Mouse (Mus musculus) skeletal muscle tissue, adult 2 months (tissue): ENCODE data around the gene Arid4a.
"Not testable (repeated sequence)": the region's sequence is repeated elsewhere in the genome, so short reads cannot be mapped to it uniquely, and the experiment has no call there.

Source experiments
- DNase-seq: peaks from one replicate; pipeline ENCODE4 v3.0.0-alpha.2; 2012; ENCODE audit warnings: low read depth, low spot score

Arid4a gene

DNA sequence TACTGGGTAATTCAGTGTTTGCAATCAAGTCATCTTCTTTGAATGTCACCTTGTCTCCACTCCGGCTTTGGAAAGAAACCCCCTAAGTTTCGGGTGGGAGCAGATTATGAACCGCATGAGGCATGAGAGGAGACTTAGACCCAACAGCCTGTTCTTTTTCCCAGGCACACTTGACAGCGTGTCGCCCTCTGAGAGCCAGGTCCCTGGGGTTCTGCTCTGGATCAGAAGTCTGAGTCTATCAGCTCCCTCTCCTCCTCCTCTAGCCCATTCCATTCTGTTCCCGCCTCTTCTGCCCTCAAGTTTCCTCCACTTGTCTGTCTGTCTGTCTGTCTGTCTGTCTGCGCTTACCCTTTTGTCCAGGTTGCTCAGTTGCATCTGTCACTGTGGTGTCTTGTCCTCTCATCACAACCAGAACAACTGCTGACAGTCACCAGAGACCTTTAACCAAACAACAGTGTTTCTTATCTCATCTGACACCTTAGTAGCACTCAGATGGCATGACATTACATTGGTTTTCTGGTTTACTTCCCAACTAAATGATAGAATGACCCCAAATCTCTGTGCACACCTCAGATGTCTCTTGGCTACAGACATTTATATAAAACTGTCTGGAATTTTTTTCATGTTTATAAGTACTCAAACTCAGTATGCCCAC, 36.7 kb downstream of the Arid4a start:
- no peak for DNase-seq

DNA sequence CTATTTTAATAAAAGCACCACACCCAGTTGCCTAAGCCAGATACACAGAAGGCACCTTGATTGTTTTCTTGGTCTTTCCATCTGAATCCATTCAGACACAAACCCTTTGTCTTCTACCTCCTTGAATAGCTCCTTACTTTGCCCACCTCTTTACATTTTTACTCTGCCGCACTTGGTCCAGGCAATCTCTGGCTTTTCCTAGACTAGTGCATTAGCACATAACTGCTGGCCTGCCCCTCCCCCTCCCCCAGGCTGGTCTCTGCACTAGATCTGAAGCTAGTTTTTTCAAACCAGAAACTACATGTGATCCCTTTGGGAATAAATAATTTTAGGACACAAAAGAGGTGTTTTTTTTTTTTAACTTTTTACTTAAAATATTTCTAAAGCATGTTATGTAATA, 37.2 kb downstream of the Arid4a start:
- no peak for DNase-seq

DNA sequence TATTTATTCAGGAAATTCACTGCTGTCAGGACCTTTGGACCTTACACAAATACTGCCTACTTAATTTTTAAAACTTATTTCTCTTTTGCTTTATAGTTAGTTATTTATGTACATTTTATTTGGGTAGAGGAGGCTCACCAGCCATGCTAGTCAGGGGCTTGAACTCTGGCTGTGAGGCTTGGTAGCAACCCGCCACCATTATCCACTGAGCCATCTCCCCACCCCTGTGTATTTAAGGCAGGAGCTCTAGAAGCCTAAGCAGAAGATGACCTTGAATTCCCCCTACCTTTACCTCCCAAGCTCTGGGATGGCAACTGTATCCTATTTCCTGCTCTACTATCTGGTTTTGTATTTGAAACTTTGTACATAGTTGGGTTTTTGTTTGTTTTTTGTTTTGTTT, 37.7 kb downstream of the Arid4a start:
- no peak for DNase-seq

DNA sequence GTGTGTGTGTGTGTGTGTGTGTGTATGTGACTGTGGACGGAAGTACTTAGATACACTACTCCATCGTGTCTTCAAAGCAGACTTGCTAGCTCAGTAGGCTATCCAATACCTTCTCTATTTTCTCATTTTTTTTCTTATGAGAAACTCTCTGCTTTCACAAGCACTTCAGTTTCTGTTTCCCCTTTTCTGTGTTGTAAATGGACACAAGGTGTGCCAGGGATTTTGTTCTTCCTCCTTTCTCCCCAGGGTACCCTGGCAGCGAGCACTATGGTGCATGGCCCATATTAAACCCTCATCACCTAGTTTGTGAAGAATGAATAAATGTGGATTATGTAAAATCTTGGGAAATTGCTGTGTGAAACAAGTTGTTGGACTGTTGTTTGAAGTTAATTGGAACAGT, 39.7 kb downstream of the Arid4a start:
- DNase-seq: no peak

DNA sequence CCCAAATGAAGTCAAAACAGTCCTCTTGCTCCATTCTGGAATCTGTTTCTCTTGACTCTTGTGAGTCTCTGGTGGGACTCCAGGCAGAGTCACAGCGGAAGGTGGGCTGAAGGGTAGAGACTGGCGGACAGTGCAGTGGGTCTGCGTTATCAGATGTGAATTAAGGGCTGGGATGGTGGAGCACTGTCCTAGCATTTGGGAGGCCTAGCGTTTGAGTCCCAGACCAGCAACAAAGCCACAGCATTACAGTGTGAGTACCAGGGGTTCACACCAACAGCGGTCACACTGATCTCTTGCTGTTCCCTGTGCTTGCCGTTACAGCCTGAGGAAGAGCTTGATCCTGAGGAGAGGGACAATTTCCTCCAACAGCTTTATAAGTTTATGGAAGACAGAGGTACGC, 44.0 kb downstream of the Arid4a start:
- DNase-seq: no peak

DNA sequence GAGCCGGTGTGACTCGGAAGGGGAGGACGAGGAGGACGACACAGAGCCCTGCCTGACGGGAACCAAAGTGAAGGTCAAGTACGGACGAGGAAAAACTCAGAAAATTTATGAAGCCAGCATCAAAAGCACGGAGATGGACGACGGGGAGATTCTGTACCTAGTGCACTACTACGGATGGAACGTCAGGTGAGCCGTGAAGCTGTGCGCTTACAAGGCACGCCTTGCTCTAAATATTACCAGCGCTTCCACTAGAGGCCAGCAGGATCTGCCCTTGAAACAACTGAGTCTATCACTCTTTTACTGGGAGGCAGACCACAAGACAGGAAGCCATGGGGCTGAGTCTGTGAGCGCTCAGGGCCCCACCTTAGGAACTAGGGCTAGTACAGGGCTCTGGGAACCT, 54.1 kb downstream of the Arid4a start:
- no peak for DNase-seq

DNA sequence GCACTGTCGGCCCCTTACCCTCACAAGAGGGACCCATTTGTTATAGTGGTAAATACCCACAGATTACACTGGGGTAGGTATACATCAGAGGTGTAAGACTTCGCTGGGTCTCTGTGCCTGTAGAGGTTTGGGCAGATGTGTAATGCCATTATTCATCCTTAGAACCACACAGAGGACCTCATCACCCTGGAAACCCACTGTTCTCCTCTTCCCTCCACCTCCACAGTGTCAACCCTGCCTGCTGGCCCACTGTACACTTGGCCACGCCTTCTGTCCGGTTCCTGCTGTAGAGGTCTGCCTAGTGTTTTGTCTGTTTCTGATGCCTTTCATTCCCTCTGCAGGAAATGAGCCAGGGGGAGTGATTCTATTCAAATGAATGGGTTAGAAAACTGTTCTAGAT, 56.3 kb downstream of the Arid4a start:
- DNase-seq: no peak

DNA sequence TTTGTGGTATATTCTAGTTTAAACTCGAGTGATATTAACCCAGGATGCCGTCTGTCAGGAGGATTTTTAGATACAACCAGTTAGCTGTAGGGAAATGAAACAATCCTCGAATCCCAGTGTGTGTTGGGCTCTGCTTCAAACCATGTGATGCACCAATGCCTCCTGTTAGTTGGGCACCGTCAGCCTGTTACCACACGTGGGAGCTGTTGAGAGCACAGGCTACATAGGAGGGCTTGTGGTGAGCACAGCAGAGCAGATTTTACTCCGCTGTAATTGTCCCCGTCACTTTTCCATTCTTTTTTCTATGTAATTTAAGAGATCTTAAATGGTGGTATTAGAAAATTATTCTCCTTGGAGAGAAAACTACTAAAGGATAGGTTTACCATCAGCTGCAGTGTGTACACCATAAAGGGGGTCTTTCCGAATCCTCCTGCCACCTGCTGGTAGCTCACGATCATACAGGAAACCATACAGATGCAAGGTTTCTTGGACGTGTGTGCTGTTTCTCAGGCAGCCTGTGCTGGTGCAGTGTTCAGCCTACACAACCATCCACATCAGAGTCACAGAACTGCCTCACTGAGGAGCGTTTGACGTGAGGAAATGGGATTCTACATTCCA, 57.4 kb downstream of the Arid4a start:
- no peak for DNase-seq

DNA sequence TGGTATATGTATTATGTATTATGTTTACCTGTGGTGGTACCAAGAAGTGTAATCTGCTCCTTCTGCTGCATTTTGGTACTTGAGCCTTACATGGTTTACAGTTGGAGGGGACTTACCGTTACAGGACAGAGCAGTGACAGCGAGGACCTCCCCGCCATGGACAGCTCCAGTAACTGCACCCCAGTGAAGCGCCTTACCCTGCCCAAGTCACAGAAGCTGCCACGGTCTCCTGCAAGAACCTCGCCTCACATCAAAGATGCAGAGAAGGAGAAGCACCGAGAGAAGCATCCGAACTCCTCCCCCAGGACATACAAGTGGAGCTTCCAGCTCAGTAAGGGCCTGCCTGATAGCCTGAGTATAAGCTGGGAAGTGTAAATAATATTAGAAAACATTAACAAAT, 70.5 kb downstream of the Arid4a start:
- no peak for DNase-seq

DNA sequence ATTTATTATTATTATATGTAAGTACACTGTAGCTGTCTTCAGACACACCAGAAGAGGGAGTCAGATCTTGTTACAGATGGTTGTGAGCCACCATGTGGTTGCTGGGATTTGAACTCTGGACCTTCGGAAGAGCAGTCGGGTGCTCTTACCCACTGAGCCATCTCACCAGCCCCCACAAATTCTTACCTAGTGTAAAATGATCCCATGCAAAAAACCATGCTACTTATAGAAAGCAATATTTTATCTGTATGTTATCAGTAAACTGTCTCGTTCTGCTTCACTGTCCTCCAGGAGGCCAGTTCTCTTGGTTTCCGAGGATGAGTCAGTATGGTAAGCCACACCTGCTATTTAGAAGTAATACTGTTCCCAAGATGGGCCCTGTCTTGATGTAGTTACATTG, 88.5 kb downstream of the Arid4a start:
- DNase-seq: not testable (repeated sequence)

DNA sequence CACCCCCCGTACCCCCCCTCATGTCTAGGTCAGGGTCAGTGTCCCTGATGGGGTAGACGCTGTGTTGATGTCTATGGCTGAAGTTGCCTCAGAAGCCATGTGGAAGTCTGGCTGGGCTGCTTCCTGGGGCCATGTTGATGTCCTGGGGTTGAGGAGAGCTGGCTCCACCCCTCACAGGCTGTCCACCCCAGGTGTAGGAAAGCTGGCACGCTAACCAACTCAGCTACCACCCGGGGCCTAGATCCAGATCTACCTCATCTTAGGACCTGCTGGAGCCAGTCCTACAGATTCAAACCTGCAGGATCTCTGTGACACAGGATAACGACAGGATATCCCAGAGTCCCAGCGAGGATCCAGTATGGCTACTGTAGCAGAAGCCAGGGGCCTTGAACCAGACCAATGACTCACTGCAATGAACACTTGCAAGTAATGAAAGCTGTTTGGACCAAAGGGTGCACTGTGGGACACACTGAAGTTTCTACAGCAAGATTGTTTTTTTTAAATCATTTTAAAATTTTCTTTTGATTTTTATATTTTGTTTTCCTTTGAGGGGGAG, 91.5 kb downstream of the Arid4a start:
- no peak for DNase-seq

DNA sequence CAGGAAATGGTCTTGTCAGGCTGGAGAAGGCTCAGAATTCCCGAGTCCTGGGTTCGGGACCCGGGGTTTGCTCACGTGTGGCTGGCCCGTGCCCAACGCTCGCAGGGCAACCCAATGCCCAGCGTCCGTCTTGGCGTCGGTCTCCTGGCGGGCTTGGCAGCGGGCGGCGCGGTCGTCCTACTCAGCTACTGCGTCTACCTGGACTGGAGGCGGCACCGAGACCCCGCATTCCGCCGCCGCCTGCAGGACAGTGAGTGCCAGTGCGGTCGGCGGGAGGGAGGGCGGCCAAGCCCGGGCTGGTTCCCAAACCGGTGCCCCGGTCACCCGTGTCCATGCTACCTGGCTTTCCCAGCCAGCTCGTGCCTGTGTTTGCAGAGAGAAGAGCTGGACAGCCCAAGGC, 95.5 kb downstream of the Arid4a start, which contains the start of gene Tomm20l:
TSS of gene Tomm20l (plus strand) at position 98 of the 400 bp plus-strand sequence.
- no peak for DNase-seq

DNA sequence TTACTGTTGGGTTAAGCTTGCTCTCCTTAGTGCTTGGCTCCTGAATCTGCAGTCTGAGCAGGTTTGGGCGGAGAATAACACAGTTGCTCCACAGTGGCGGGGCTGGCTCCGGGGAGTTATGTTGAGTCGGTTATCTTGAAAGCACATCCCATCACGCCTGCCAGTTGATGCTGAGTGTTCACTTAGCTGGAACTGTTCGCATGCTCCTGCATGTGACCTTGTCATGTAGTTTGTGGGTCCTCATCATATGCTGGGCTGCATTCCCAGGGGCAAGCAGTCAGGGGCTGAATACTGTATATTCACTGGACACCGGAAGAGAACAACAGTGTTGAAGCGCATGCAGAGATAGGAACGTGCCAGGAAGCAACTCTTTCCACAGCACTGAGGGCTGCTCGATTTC, 97.3 kb downstream of the Arid4a start:
- no peak for DNase-seq

DNA sequence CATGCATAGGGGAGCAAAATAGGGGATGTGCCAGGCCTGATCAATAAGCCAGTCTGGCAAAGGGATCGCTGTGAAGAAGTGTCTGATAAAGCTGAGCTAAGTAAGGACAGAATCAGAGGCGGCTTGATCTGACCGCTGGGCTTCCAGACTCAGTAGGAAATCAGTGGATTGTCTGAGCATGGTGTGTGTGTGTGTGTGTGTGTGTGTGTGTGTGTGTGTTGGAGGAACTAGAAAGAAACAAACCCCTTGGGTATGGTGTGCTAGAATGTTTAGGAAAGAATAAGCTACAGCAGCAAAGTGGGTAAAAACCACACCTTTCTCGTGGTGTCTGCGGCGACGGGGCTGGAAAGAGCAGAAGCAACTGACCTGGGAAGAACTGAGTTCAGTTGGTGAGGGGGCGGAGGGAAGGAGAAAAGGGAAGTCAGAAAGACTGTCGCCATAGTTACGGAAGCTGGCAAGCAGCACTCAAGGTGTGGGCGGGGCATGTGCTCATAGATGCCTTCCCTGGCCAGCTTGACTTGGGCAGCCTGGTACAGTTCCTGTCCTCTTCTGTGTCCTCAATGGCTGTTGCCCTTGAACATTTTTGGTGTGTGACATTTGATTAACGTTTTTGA, 98.0 kb downstream of the Arid4a start:
- DNase-seq: peak; percentile 32

DNA sequence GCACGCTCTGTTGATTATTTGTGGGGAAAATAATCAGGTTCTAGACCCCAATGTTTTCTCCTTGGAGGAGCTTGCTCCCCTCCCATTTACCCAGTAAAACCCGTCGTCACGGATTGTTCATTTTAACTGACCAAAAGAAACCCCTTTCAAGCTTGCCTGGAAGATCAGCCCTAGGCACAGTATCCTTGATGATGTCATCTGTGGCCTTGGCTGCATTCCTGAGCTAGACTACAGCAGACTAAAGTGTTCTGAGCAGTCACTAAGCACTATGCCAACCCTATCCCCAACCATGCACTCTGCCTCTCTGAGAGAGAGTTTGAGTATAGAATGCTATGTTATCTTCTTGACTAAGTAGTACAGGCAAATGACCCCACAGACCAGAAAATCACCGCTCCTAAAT, 100.6 kb downstream of the Arid4a start:
- no peak for DNase-seq

DNA sequence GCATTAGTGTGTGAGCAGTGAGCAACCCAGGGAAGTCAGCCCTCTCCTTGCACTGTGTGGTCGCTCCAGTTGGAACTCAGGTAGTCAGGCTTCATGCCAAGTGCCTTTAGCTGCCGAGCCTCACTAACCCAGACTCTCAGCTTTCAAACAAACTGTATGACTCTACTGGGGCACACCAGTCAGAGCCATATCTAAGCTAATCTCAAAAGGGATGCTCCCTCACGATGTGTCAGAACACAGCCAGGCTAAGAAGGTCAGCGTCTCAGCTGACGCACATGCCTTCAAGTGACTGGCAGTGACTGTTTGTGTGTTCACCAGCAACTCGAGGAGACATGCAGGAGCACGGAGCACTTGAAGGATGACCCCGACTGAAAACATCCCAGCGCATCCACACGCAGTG, 106.9 kb downstream of the Arid4a start:
- no peak for DNase-seq

DNA sequence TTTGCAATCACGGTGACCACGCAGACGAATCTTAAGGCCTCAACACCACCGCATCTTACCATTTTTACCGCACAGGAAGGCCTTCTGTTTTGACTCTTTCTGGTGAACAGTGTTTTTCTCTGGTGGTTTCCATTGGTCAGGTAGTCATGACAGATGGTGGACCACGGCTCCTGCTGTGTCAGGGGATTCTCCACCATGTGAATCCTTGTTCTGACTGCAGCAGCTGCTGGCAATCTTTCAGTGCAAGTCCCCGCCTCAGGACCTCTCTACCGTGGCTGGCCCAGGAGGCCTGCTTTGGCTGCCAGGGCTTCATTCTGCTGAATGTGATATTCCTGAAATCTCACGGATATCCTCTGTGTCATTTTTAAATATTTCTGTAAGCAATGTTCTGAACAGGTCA, 107.5 kb downstream of the Arid4a start:
- no peak for DNase-seq

DNA sequence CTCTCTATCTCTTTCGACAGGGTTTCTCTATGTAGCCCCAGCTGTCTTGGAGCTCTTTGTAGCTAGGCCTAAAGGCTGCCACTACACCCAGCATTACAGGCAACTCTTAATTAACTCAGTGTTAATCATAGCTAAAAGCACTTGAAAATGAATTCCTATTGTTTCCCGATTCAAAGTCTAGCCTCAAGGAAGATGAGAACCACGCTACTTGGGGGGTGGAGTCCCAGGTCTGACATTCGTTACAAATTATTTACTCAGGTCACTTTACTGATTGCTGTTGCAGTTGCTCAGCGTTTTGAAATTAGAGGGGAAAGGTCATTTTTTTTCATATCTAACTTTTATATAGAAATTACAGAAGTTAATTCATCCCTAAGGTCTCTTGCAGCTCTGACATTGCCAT, 119.8 kb downstream of the Arid4a start:
- DNase-seq: no peak

DNA sequence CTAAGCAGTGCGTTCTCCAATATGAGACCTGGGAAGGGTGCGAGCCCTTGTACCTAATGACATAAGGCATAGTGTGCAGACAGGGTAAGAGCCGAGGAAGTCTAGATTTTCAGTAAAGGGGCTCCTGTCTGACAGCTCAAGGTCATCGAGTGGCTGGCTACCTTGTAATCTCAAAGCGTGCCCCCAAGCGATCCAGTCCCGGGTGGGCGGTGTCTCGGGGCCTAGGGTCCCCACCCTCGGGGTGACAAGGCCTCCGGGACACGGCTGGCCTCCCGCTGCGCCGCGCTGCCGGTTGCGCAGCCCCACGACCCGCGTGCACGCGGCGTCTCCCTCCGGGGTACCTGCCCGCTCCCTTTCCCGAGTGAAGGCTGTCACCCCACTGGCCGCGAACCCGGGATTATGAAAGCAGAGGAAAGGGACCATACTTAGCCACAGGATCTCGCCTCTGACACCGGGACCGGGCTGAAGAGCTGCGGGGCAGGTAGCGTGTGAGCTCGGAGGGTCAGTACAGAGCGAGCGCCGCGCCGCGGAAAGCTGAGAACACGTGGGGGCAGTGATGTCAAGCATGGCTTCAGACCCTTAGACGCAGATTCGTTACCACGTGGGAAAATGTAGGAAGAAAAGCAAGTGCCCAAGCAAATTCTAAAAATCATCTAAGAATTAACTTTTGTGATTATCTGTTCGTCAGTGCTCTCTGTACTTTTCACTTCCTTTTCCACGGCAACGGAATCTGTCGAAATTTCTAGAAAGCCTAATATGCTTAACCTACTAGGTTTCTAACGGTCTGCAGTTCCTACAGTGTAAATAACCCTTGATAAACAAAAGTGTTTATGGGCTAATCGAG, 120.6 kb downstream of the Arid4a start, which contains the start of the genes Timm9 and 2700049A03Rik:
TSS of gene Timm9 (minus strand) at position 555 of the 844 bp plus-strand sequence.
TSS of gene 2700049A03Rik (plus strand) at position 719 of the 844 bp plus-strand sequence.
- DNase-seq: peak; percentile 72

DNA sequence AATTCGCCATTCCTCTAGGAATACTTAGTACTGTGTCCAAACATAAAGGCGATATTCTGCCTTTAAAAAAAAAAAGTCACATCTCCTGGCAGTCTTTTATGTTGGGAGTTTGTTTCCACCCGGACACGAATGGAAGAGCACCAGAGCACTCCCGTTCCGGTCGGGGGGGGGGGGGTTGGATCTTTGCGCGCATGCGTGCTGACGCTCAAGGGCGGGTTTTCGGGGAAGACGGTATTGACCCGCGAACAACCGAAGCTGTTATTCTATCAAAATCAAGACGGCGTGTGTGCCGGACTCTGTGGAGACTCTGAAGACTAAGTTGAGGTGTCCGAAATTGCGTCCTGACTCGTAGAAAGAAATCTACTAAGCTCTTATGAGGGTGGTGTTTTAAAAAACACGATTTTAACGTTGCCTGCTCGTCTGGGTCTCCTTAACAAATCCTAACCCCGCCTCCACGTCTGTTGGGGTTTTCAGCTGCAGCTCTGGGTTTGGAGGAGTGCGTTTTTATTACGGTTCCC, 121.2 kb downstream of the Arid4a start:
- peak; percentile 87 for DNase-seq

DNA sequence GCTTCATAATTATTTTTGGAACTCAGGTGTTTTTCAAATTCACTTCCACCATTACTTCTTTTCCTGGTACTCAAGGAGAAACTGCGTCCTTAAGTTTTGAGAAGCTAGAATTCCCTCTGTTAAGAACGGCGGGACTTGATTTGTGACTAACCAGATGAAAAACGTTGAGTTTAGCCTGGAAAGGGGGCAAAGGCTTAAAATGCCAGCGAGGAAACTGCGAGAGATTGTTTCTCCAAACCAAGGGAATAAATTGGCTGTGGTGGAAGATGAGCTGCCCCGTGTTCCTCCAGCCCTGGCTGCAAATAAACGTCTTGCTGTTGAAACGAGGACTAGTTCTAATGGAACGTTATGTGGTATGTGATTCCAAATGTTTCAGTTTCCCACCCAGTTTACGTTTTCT, 121.9 kb downstream of the Arid4a start:
- DNase-seq: no peak
